17 mouse cellular contexts compared by ENCODE assay signal in genomic region chr5:65122616-65123015, GRCm38 (mm10). TPM values are rescaled to one million over a fixed set of nuclear protein-coding genes. Genes with fewer than 3 reads are reported as not detected.
"Had no signal": no experiment of that assay in that cellular context is flagged by ENCODE, and none has a peak within 500 bp of the region (broad histone marks: within the 10 kb centered on the region; RNA-seq: fewer than 3 reads in every experiment).

No protein-coding gene starts in this region.

- H3K9me3 ChIP-seq: megakaryocyte, embryonic 14.5 days; midbrain, embryonic 13.5 days; midbrain, embryonic 15.5 days; neural tube, embryonic 12.5 days; stomach, embryonic 15.5 days had no signal

- H3K4me1 ChIP-seq: midbrain, embryonic 13.5 days; midbrain, embryonic 15.5 days; neural tube, embryonic 12.5 days; stomach, embryonic 15.5 days had no signal

- DNase-seq: lung, adult 18-20 months; lung, embryonic 14.5 days; lung, postnatal 10 days; lung, postnatal 36 days; right cerebral cortex, postnatal 14 days; thymus, adult 18-20 months; thymus, postnatal 14 days; thymus, postnatal 36 days had no signal

- H3K36me3 ChIP-seq: midbrain, embryonic 13.5 days; midbrain, embryonic 15.5 days; neural tube, embryonic 12.5 days had no signal

- H3K27me3 ChIP-seq: megakaryocyte, embryonic 14.5 days; midbrain, embryonic 13.5 days; midbrain, embryonic 15.5 days; neural tube, embryonic 12.5 days; stomach, embryonic 15.5 days had no signal

- ATAC-seq: midbrain, embryonic 13.5 days; midbrain, embryonic 15.5 days had no signal

- H3K27ac ChIP-seq: macrophage; midbrain, embryonic 13.5 days; midbrain, embryonic 15.5 days; neural tube, embryonic 12.5 days; stomach, embryonic 15.5 days had no signal

- H3K4me2 ChIP-seq: lung, embryonic 14.5 days; midbrain, embryonic 11.5 days; midbrain, embryonic 13.5 days; midbrain, embryonic 15.5 days; neural tube, embryonic 12.5 days; stomach, embryonic 15.5 days had no signal

- H3K4me3 ChIP-seq: megakaryocyte, embryonic 14.5 days; midbrain, embryonic 13.5 days; midbrain, embryonic 15.5 days; neural tube, embryonic 12.5 days; stomach, embryonic 15.5 days had no signal

- H3K9ac ChIP-seq: lung, embryonic 14.5 days; midbrain, embryonic 13.5 days; midbrain, embryonic 15.5 days; neural tube, embryonic 12.5 days; stomach, embryonic 15.5 days had no signal

RNA-seq across cellular contexts. Expression of gene Tmem156, which starts 30.7 kb away (rescaled TPM):
- total RNA-seq: midbrain, postnatal 0 days had no signal
- polyA plus RNA-seq: midbrain, embryonic 11.5 days; midbrain, embryonic 13.5 days; neural tube, embryonic 14.5 days had no signal
